ENCODE assay signal across 10 mouse cellular contexts in genomic region chr11:100145104-100145503, GRCm38 (mm10). TPM values are rescaled to one million over a fixed set of nuclear protein-coding genes. Genes with fewer than 3 reads are reported as not detected.
DNase-seq lines count a peak whose midpoint lies in the region; ATAC-seq and TF ChIP-seq lines count a peak whose summit lies in the region.
"Had no signal": no experiment of that assay in that cellular context is flagged by ENCODE, and none has a peak within 500 bp of the region (broad histone marks: within the 10 kb centered on the region; RNA-seq: fewer than 3 reads in every experiment).

No protein-coding gene starts in this region.

- no peak for TF ChIP-seq CTCF in heart, postnatal 0 days (IDR thresholded peaks at IDR 0.05; ENCODE audit: low read depth)
- no peak for TF ChIP-seq CTCF in liver, embryonic 14.5 days (IDR thresholded peaks at IDR 0.05; ENCODE audit: low read depth)
- no peak for TF ChIP-seq CTCF in small intestine, adult 2 months (IDR thresholded peaks at IDR 0.05; ENCODE audit: extremely low read depth, insufficient read length, insufficient replicate concordance, low read depth, low read length)

- H3K9me3 ChIP-seq in heart, postnatal 0 days (replicated peaks; ENCODE audit: control insufficient read depth, low read length) = no peaks in the 10 kb centered on the region
- H3K9me3 ChIP-seq in intestine, embryonic 15.5 days = no peaks in the 10 kb centered on the region
- no peaks in the 10 kb centered on the region for H3K9me3 ChIP-seq in liver, embryonic 14.5 days (ENCODE audit: control insufficient read depth, low read length)

- H3K9ac ChIP-seq in heart, postnatal 0 days (replicated peaks; ENCODE audit: low read depth, low read length) = 0 out of 2 replicates have a peak overlapping the region, but pooled peaks have one; percentile 30
- peak overlapping the region; percentile 55 for H3K9ac ChIP-seq in intestine, embryonic 15.5 days
- H3K9ac ChIP-seq in liver, embryonic 14.5 days (replicated peaks) = no peak overlapping the region

- H3K4me1 ChIP-seq in heart, postnatal 0 days (ENCODE audit: control insufficient read depth, insufficient read depth) = peaks cover 14% of the 10 kb centered on the region
- H3K4me1 ChIP-seq in intestine, embryonic 15.5 days (replicated peaks) = peaks cover 34% of the 10 kb centered on the region
- H3K4me1 ChIP-seq in liver, embryonic 14.5 days (replicated peaks; ENCODE audit: control insufficient read depth in 2 of 2, insufficient read depth in 2 of 2, low read length in 1 of 2) = no peaks in the 10 kb centered on the region
- peaks cover 34% of the 10 kb centered on the region for H3K4me1 ChIP-seq in small intestine, adult 2 months (ENCODE audit: control insufficient read depth, insufficient read depth, insufficient read length, low read length)

- TF ChIP-seq EP300 in heart, postnatal 0 days (IDR thresholded peaks at IDR 0.05; ENCODE audit: low read depth) = no peak
- TF ChIP-seq EP300 in liver, embryonic 14.5 days (IDR thresholded peaks at IDR 0.05; ENCODE audit: low read depth) = no peak

- H3K36me3 ChIP-seq in heart, postnatal 0 days (replicated peaks; ENCODE audit: control insufficient read depth, insufficient read depth, low read length) = no peaks in the 10 kb centered on the region
- H3K36me3 ChIP-seq in intestine, embryonic 15.5 days = no peaks in the 10 kb centered on the region
- H3K36me3 ChIP-seq in liver, embryonic 14.5 days (replicated peaks; ENCODE audit: control insufficient read depth, insufficient read depth, low read depth) = no peaks in the 10 kb centered on the region
- H3K36me3 ChIP-seq in small intestine, adult 2 months (ENCODE audit: control insufficient read depth, insufficient read depth, low read length) = peaks cover 36% of the 10 kb centered on the region

- H3K4me3 ChIP-seq in heart, postnatal 0 days (ENCODE audit: low read depth, low read length) = peak overlapping the region; percentile 45
- H3K4me3 ChIP-seq in intestine, embryonic 15.5 days (replicated peaks) = peak overlapping the region; percentile 49
- H3K4me3 ChIP-seq in liver, embryonic 14.5 days (ENCODE audit: insufficient read depth in 1 of 2, low read depth in 2 of 2, low read length in 2 of 2) = no peak overlapping the region
- H3K4me3 ChIP-seq in small intestine, adult 2 months (ENCODE audit: low read depth, low read length) = peak overlapping the region; percentile 95

- TF ChIP-seq POLR2A in small intestine, adult 2 months (IDR thresholded peaks at IDR 0.05; ENCODE audit: low read depth, low read length) = no peak

- peaks cover 10% of the 10 kb centered on the region; the same call in 1 of the 2 replicates for H3K27me3 ChIP-seq in heart, postnatal 0 days (ENCODE audit: control insufficient read depth, insufficient read depth, low read length)
- H3K27me3 ChIP-seq in intestine, embryonic 15.5 days (replicated peaks) = peaks cover 11% of the 10 kb centered on the region
- H3K27me3 ChIP-seq in liver, embryonic 14.5 days (ENCODE audit: control insufficient read depth, insufficient read depth, low read length) = peaks cover 11% of the 10 kb centered on the region
- no peaks in the 10 kb centered on the region for H3K27me3 ChIP-seq in small intestine, adult 2 months (ENCODE audit: control insufficient read depth, insufficient read depth, low read length)

- ATAC-seq in heart, postnatal 0 days (ENCODE audit: insufficient read depth, low read depth) = no peak
- peak; percentile 49 for ATAC-seq in intestine, embryonic 15.5 days
- ATAC-seq in liver, embryonic 14.5 days (ENCODE audit: insufficient read depth) = no peak

- 0% methylated on average over 20 of the region's 20 CpGs for WGBS in heart, postnatal 0 days
- WGBS in intestine, embryonic 15.5 days = 1% methylated on average over 20 of the region's 20 CpGs
- WGBS in liver, embryonic 14.5 days (ENCODE audit: insufficient replicate concordance) = 5% methylated on average over 20 of the region's 20 CpGs
- under 1% methylated on average over 20 of the region's 20 CpGs for WGBS in small intestine, adult 2 months

- H3K4me2 ChIP-seq in heart, postnatal 0 days (ENCODE audit: low read depth, low read length) = peak overlapping the region; percentile 66
- H3K4me2 ChIP-seq in intestine, embryonic 15.5 days (replicated peaks) = peak overlapping the region; percentile 47
- peak overlapping the region; percentile 15; the same call in 1 of the 2 replicates for H3K4me2 ChIP-seq in liver, embryonic 14.5 days (ENCODE audit: low read depth)

- DNase-seq in heart, postnatal 0 days (ENCODE audit: low spot score) = no peak
- no peak for DNase-seq in heart, postnatal 25 days (ENCODE audit: low spot score)
- DNase-seq in liver, embryonic 14.5 days (ENCODE audit: low read depth in 3 of 3, low spot score in 3 of 3) = no peak
- DNase-seq in cerebellum, postnatal 36 days = no peak
- no peak for DNase-seq in gastrocnemius, adult 18-20 months (ENCODE audit: low spot score)
- no peak for DNase-seq in ovary, postnatal 14 days (ENCODE audit: low spot score)

- intact Hi-C loops in heart, postnatal 25 days (cut with DNase I) = no loop called here

- no peak overlapping the region for H3K27ac ChIP-seq in heart, postnatal 0 days (ENCODE audit: low read depth)
- peak overlapping the region; percentile 87 for H3K27ac ChIP-seq in intestine, embryonic 15.5 days
- no peak overlapping the region for H3K27ac ChIP-seq in liver, embryonic 14.5 days
- H3K27ac ChIP-seq in small intestine, adult 2 months (ENCODE audit: insufficient read depth, low read depth, low read length) = peak overlapping the region; percentile 100

RNA-seq across cellular contexts. Expression of gene Krt19, which starts 3.4 kb away (rescaled TPM):
- 22.5 and 52.2 TPM in 2 replicates for total RNA-seq in heart, postnatal 0 days (2014; rRNA removed; ENCODE audit: low replicate concordance)
- polyA plus RNA-seq in heart, postnatal 0 days (2015; fragmentation: Nextera tagmentation; extraction: Ambion mirVana) = 20.6 and 29.3 TPM in 2 replicates
- 10 to 100 TPM in 1 of 2 experiments, 1 to 10 TPM in 1; 9.8 to 16.4 TPM for total RNA-seq in heart, postnatal 25 days (2021)
- polyA plus RNA-seq in intestine, embryonic 15.5 days (2015; fragmentation: Nextera tagmentation; extraction: Ambion mirVana) = 743 and 782 TPM in 2 replicates
- polyA plus RNA-seq in liver, embryonic 14.5 days (2012; rRNA removed) = 1.8 and 2.0 TPM in 2 replicates
- polyA plus RNA-seq in liver, embryonic 14.5 days (2014; fragmentation: Nextera tagmentation; extraction: Ambion mirVana) = 1.2 and 2.4 TPM in 2 replicates
- 1,218 and 2,324 TPM in 2 replicates for polyA plus RNA-seq in small intestine, adult 2 months (2012; rRNA removed)
- under 1 TPM; 0.37 to 0.57 TPM for total RNA-seq in gastrocnemius, adult 18-20 months (2021)

RNA-seq across cellular contexts. Expression of gene Krt15, which starts 9.4 kb away (rescaled TPM):
- 0.12 and 8.1 TPM in 2 replicates for total RNA-seq in heart, postnatal 0 days (2014; rRNA removed; ENCODE audit: low replicate concordance)
- polyA plus RNA-seq in heart, postnatal 0 days (2015; fragmentation: Nextera tagmentation; extraction: Ambion mirVana) = 0.40 and 2.8 TPM in 2 replicates
- not detected for total RNA-seq in heart, postnatal 25 days (2021)
- 4.7 and 5.9 TPM in 2 replicates for polyA plus RNA-seq in intestine, embryonic 15.5 days (2015; fragmentation: Nextera tagmentation; extraction: Ambion mirVana)
- polyA plus RNA-seq in liver, embryonic 14.5 days (2012; rRNA removed) = 0.18 and 0.35 TPM in 2 replicates
- 0.08 TPM in 1 of 2 replicates, not detected in the other for polyA plus RNA-seq in liver, embryonic 14.5 days (2014; fragmentation: Nextera tagmentation; extraction: Ambion mirVana)
- polyA plus RNA-seq in small intestine, adult 2 months (2012; rRNA removed) = 0.32 and 1.1 TPM in 2 replicates
- total RNA-seq in gastrocnemius, adult 18-20 months (2021) = not detected
- polyA plus RNA-seq: cortical plate, adult 2 months had no signal

RNA-seq across cellular contexts. Expression of gene Krt13, which starts 23.7 kb away (rescaled TPM):
- total RNA-seq in heart, postnatal 0 days (2014; rRNA removed; ENCODE audit: low replicate concordance) = not detected in 2 replicates
- polyA plus RNA-seq in heart, postnatal 0 days (2015; fragmentation: Nextera tagmentation; extraction: Ambion mirVana) = 0.30 TPM in 1 of 2 replicates, not detected in the other
- not detected for total RNA-seq in heart, postnatal 25 days (2021)
- polyA plus RNA-seq in intestine, embryonic 15.5 days (2015; fragmentation: Nextera tagmentation; extraction: Ambion mirVana) = 0.50 and 0.58 TPM in 2 replicates
- polyA plus RNA-seq in liver, embryonic 14.5 days (2012; rRNA removed) = 0.08 TPM in 1 of 2 replicates, not detected in the other
- not detected in 2 replicates for polyA plus RNA-seq in liver, embryonic 14.5 days (2014; fragmentation: Nextera tagmentation; extraction: Ambion mirVana)
- polyA plus RNA-seq in small intestine, adult 2 months (2012; rRNA removed) = 1.0 TPM in 1 of 2 replicates, not detected in the other
- not detected for total RNA-seq in gastrocnemius, adult 18-20 months (2021)
- total RNA-seq: CH12.LX had no signal
- polyA plus RNA-seq: cortical plate, adult 2 months had no signal

RNA-seq across cellular contexts. Expression of gene Krt36, which starts 39.7 kb away (rescaled TPM):
- total RNA-seq in heart, postnatal 0 days (2014; rRNA removed; ENCODE audit: low replicate concordance) = not detected in 2 replicates
- polyA plus RNA-seq in heart, postnatal 0 days (2015; fragmentation: Nextera tagmentation; extraction: Ambion mirVana) = not detected in 2 replicates
- not detected for total RNA-seq in heart, postnatal 25 days (2021)
- not detected in 2 replicates for polyA plus RNA-seq in intestine, embryonic 15.5 days (2015; fragmentation: Nextera tagmentation; extraction: Ambion mirVana)
- polyA plus RNA-seq in liver, embryonic 14.5 days (2012; rRNA removed) = not detected in 2 replicates
- not detected in 2 replicates for polyA plus RNA-seq in liver, embryonic 14.5 days (2014; fragmentation: Nextera tagmentation; extraction: Ambion mirVana)
- not detected in 2 replicates for polyA plus RNA-seq in small intestine, adult 2 months (2012; rRNA removed)
- not detected for total RNA-seq in gastrocnemius, adult 18-20 months (2021)
- total RNA-seq: CH12.LX had no signal
- polyA plus RNA-seq: cortical plate, adult 2 months had no signal

RNA-seq across cellular contexts. Expression of gene Krt9, which starts 47.9 kb away (rescaled TPM):
- not detected in 2 replicates for total RNA-seq in heart, postnatal 0 days (2014; rRNA removed; ENCODE audit: low replicate concordance)
- polyA plus RNA-seq in heart, postnatal 0 days (2015; fragmentation: Nextera tagmentation; extraction: Ambion mirVana) = not detected in 2 replicates
- not detected for total RNA-seq in heart, postnatal 25 days (2021)
- polyA plus RNA-seq in intestine, embryonic 15.5 days (2015; fragmentation: Nextera tagmentation; extraction: Ambion mirVana) = not detected in 2 replicates
- polyA plus RNA-seq in liver, embryonic 14.5 days (2012; rRNA removed) = not detected in 2 replicates
- polyA plus RNA-seq in liver, embryonic 14.5 days (2014; fragmentation: Nextera tagmentation; extraction: Ambion mirVana) = not detected in 2 replicates
- not detected in 2 replicates for polyA plus RNA-seq in small intestine, adult 2 months (2012; rRNA removed)
- total RNA-seq in gastrocnemius, adult 18-20 months (2021) = not detected
- total RNA-seq: CH12.LX had no signal

Comparison
In these comparisons a context has a peak if more than half of its experiments do, and no peak if none do; other contexts are left out.
1. H3K27ac ChIP-seq: peak in intestine, embryonic 15.5 days (single experiment) and small intestine, adult 2 months (single experiment); none in heart, postnatal 0 days (single experiment) and liver, embryonic 14.5 days (single experiment).
2. H3K4me2 ChIP-seq: peak in every context shown above with its lines; median percentile 66 in heart, postnatal 0 days; 47 in intestine, embryonic 15.5 days; 15 in liver, embryonic 14.5 days.
3. H3K4me3 ChIP-seq: peak in heart, postnatal 0 days (single experiment), intestine, embryonic 15.5 days (single experiment) and small intestine, adult 2 months (single experiment); none in liver, embryonic 14.5 days (0 of 2).
4. RNA of gene Krt19, which starts 3.4 kb away (polyA plus RNA-seq): 1,218 to 2,324 TPM in small intestine, adult 2 months and 743 to 782 TPM in intestine, embryonic 15.5 days; 20.6 to 29.3 TPM in heart, postnatal 0 days and 1.2 to 2.4 TPM in liver, embryonic 14.5 days; every median in the first group is over 10 times any median in the second.